Mouse (Mus musculus) lung, embryonic 15.5 days (tissue): ENCODE results near the gene Gtf2i. TPM values are rescaled to one million over a fixed set of nuclear protein-coding genes. Genes with fewer than 3 reads are reported as not detected.
A peak's percentile ranks its signal among the peaks of the same experiment; 100 is the strongest.

Source experiments
- ATAC-seq: fragments of 200-750 bp; cut with Nextera tagmentation; 2 replicates; pipeline ENCODE4 v1.8.0; 2017; ENCODE audit warnings: moderate number of reproducible peaks, borderline replicate concordance; ENCODE audit not compliant: low FRiP score, low TSS enrichment; ENCODE audit errors: extremely low read depth
- H3K27ac ChIP-seq: fragments of 300-500 bp; sonication (generic); 2 replicates; pipeline ENCODE4 v1.5.1; 2015; ENCODE audit warnings: moderate library complexity, mild to moderate bottlenecking, inconsistent platforms
- H3K27me3 ChIP-seq: fragments of 300-500 bp; sonication (generic); 2 replicates; pipeline ENCODE4 v1.6.1; 2015; ENCODE audit warnings: inconsistent platforms
- H3K36me3 ChIP-seq: fragments of 300-500 bp; sonication (generic); 2 replicates; pipeline ENCODE4 v1.6.1; 2015; ENCODE audit warnings: inconsistent platforms
- H3K4me1 ChIP-seq: fragments of 300-500 bp; sonication (generic); 2 replicates; pipeline ENCODE4 v1.6.1; 2015; ENCODE audit warnings: inconsistent platforms
- H3K4me2 ChIP-seq: fragments of 300-500 bp; sonication (generic); 2 replicates; pipeline ENCODE4 v1.6.1; 2015; ENCODE audit warnings: inconsistent platforms, mild to moderate bottlenecking, moderate library complexity
- H3K4me3 ChIP-seq: fragments of 300-500 bp; sonication (generic); 2 replicates; pipeline ENCODE4 v1.5.1; 2015; ENCODE audit warnings: mild to moderate bottlenecking, inconsistent platforms
- H3K9ac ChIP-seq: fragments of 300-500 bp; sonication (generic); 2 replicates; pipeline ENCODE4 v1.6.1; 2015; ENCODE audit warnings: inconsistent platforms
- H3K9me3 ChIP-seq: fragments of 300-500 bp; sonication (generic); 2 replicates; pipeline ENCODE4 v1.6.1; 2016; ENCODE audit warnings: inconsistent platforms
- WGBS: fragments of 180-500 bp; shearing (Covaris S2); methylation state at CpG from one replicate; pipeline ENCODE4 v1.1.7; 2015; 5-methylcytosine and 5-hydroxymethylcytosine counted together
- polyA plus RNA-seq: library from polyadenylated mRNA; unstranded; fragments of >200 nt; fragmentation: Nextera tagmentation; extraction: Ambion mirVana; gene quantifications from 2 replicates; pipeline ENCODE4 v1.2.1, GENCODE M21; 2015

Gtf2i gene
- polyA plus RNA-seq, 1 experiment from 2014 or later, result 168 TPM

- H3K9me3 ChIP-seq, result no peaks in the 10 kb centered on the region
- peaks cover 44% of the 10 kb centered on the region for H3K4me1 ChIP-seq
- H3K27me3 ChIP-seq, result peaks cover 7% of the 10 kb centered on the region; the same call in 1 of the 2 replicates
- ATAC-seq, result no peak; the same call in 1 of the 2 replicates
- H3K4me3 ChIP-seq, result no peak overlapping the region
- no peak overlapping the region for H3K9ac ChIP-seq
- 72% methylated on average over 30 of the region's 30 CpGs for WGBS
- H3K36me3 ChIP-seq, result no peaks in the 10 kb centered on the region
- H3K27ac ChIP-seq, result no peak overlapping the region
- H3K4me2 ChIP-seq, result no peak overlapping the region
These were observed 89.3 kb downstream of the Gtf2i start for GRCm38 (mm10) chr5:134225110-134225901.

GRCm38 (mm10) chr5:134221708-134222150 is 92.8 kb downstream of the Gtf2i start:
- H3K27ac ChIP-seq, result no peak overlapping the region
- ATAC-seq, result no peak
- WGBS, result 2% methylated on average over 36 of the region's 36 CpGs
- H3K36me3 ChIP-seq, result no peaks in the 10 kb centered on the region
- no peaks in the 10 kb centered on the region for H3K9me3 ChIP-seq
- peaks cover 7% of the 10 kb centered on the region; the same call in 1 of the 2 replicates for H3K27me3 ChIP-seq
- H3K9ac ChIP-seq, result peak overlapping the region; percentile 44
- peak overlapping the region; percentile 31 for H3K4me3 ChIP-seq
- peak overlapping the region; percentile 75 for H3K4me2 ChIP-seq
- H3K4me1 ChIP-seq, result peaks cover 24% of the 10 kb centered on the region

- no peaks in the 10 kb centered on the region for H3K9me3 ChIP-seq
- 28% methylated on average over 4 of the region's 4 CpGs for whole genome bisulfite sequencing
- H3K9ac ChIP-seq, result peak overlapping the region; percentile 44; the same call in 1 of the 2 replicates
- no peak for ATAC-seq
- H3K36me3 ChIP-seq, result no peaks in the 10 kb centered on the region
- peak overlapping the region; percentile 75 for H3K4me2 ChIP-seq
- no peak overlapping the region for H3K27ac ChIP-seq
- peaks cover 22% of the 10 kb centered on the region for H3K4me1 ChIP-seq
- H3K4me3 ChIP-seq, result no peak overlapping the region
- peaks cover 7% of the 10 kb centered on the region; the same call in 1 of the 2 replicates for H3K27me3 ChIP-seq
These were observed 93.3 kb downstream of the Gtf2i start for GRCm38 (mm10) chr5:134221278-134221677.

GRCm38 (mm10) chr5:134217900-134218299 is 96.7 kb downstream of the Gtf2i start:
- Histone ChIP-seq H3K9ac (no peak overlapping the region), H3K36me3 (no peaks in the 10 kb centered on the region), H3K4me1 (peaks cover 19% of the 10 kb centered on the region), H3K4me3 (no peak overlapping the region), H3K27me3 (peaks cover 7% of the 10 kb centered on the region; the same call in 1 of the 2 replicates), H3K9me3 (no peaks in the 10 kb centered on the region), H3K27ac (no peak overlapping the region), H3K4me2 (no peak overlapping the region)
- 80% methylated on average over 7 of the region's 7 CpGs for WGBS
- ATAC-seq, result no peak

- Histone ChIP-seq H3K4me1 (peaks cover 19% of the 10 kb centered on the region), H3K36me3 (0 out of 2 replicates have a peak, but pooled peaks cover 3% of the 10 kb centered on the region), H3K27me3 (no peaks in the 10 kb centered on the region), H3K9ac (no peak overlapping the region), H3K27ac (no peak overlapping the region), H3K4me2 (no peak overlapping the region), H3K9me3 (no peaks in the 10 kb centered on the region), H3K4me3 (no peak overlapping the region)
- no peak; the same call in 1 of the 2 replicates for ATAC-seq
- 42% methylated on average over 12 of the region's 12 CpGs for WGBS
These were observed 100.3 kb downstream of the Gtf2i start for GRCm38 (mm10) chr5:134214021-134214806.

- peaks cover 7% of the 10 kb centered on the region; the same call in 1 of the 2 replicates for H3K36me3 ChIP-seq
- no peak overlapping the region for H3K4me3 ChIP-seq
- no peaks in the 10 kb centered on the region for H3K27me3 ChIP-seq
- H3K4me1 ChIP-seq, result peaks cover 22% of the 10 kb centered on the region
- H3K9me3 ChIP-seq, result no peaks in the 10 kb centered on the region
- ATAC-seq, result peak; percentile 77
- H3K4me2 ChIP-seq, result 0 out of 2 replicates have a peak overlapping the region, but pooled peaks have one; percentile 3
- H3K9ac ChIP-seq, result no peak overlapping the region
- peak overlapping the region; percentile 60 for H3K27ac ChIP-seq
- WGBS, result 8% methylated on average over 11 of the region's 11 CpGs
These were observed 104.5 kb downstream of the Gtf2i start for GRCm38 (mm10) chr5:134209931-134210554.

- Histone ChIP-seq H3K4me2 (no peak overlapping the region), H3K27ac (no peak overlapping the region), H3K9ac (no peak overlapping the region), H3K27me3 (no peaks in the 10 kb centered on the region), H3K9me3 (no peaks in the 10 kb centered on the region), H3K36me3 (peaks cover 9% of the 10 kb centered on the region; the same call in 1 of the 2 replicates), H3K4me3 (no peak overlapping the region), H3K4me1 (peaks cover 17% of the 10 kb centered on the region)
- ATAC-seq, result no peak
- 83% methylated on average over 10 of the region's 10 CpGs for WGBS
These were observed 107.8 kb downstream of the Gtf2i start for GRCm38 (mm10) chr5:134206721-134207120.

- 80% methylated on average over 8 of the region's 8 CpGs for WGBS
- ATAC-seq, result no peak
- Histone ChIP-seq H3K27me3 (no peaks in the 10 kb centered on the region), H3K36me3 (peaks cover 7% of the 10 kb centered on the region; the same call in 1 of the 2 replicates), H3K4me2 (no peak overlapping the region), H3K27ac (no peak overlapping the region), H3K4me1 (no peaks in the 10 kb centered on the region), H3K4me3 (no peak overlapping the region), H3K9ac (no peak overlapping the region), H3K9me3 (no peaks in the 10 kb centered on the region)
These were observed 120.9 kb downstream of the Gtf2i start for GRCm38 (mm10) chr5:134193664-134194063.

GRCm38 (mm10) chr5:134188571-134188970 is 126.0 kb downstream of the Gtf2i start:
- Histone ChIP-seq H3K4me2 (no peak overlapping the region), H3K36me3 (no peaks in the 10 kb centered on the region), H3K27ac (no peak overlapping the region), H3K9ac (no peak overlapping the region), H3K4me1 (peaks cover 7% of the 10 kb centered on the region; the same call in 1 of the 2 replicates), H3K9me3 (no peaks in the 10 kb centered on the region), H3K27me3 (no peaks in the 10 kb centered on the region), H3K4me3 (no peak overlapping the region)
- WGBS, result 71% methylated on average over 7 of the region's 7 CpGs
- ATAC-seq, result no peak
